Mouse (Mus musculus): ENCODE results near the gene Per2.

Gene Per2

DNA sequence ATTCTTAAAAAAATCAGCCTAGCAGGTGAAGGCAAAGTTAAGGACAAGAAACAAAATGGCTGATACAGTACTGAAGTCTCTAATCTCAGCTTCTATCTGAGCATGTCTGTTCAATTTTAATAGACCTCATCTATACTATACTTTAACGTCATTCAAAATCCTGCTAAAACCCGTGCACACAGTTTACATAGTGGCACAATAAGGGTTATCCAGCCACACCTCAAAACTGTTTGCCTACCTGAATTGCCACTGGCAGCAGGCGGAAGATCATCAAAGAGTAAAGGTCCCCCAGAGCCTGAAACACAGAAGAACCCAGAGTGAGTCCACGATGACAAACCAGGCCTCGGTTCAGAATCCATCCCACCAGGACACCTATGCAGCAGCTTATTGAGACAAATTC, 68.8 kb downstream of the Per2 start:
- DNase-seq (ENCODE audit: low read depth, low spot score) = no peak

- no peak for DNase-seq (ENCODE audit: low read depth, low spot score)
Observed at GRCm38 (mm10) chr1:91381091-91381471, 78.0 kb downstream of the Per2 start.

- DNase-seq (ENCODE audit: low read depth, low spot score) = peak; percentile 82
Observed at GRCm38 (mm10) chr1:91380453-91381090, 78.6 kb downstream of the Per2 start.

- DNase-seq (ENCODE audit: low read depth, low spot score) = no peak
Observed at GRCm38 (mm10) chr1:91373414-91373835, 85.7 kb downstream of the Per2 start.

- DNase-seq (ENCODE audit: low read depth, low spot score) = no peak
Observed at GRCm38 (mm10) chr1:91370055-91370454, 89.1 kb downstream of the Per2 start.

GRCm38 (mm10) chr1:91369408-91369807, 89.7 kb downstream of the Per2 start:
- no peak for DNase-seq (ENCODE audit: low read depth, low spot score)

DNA sequence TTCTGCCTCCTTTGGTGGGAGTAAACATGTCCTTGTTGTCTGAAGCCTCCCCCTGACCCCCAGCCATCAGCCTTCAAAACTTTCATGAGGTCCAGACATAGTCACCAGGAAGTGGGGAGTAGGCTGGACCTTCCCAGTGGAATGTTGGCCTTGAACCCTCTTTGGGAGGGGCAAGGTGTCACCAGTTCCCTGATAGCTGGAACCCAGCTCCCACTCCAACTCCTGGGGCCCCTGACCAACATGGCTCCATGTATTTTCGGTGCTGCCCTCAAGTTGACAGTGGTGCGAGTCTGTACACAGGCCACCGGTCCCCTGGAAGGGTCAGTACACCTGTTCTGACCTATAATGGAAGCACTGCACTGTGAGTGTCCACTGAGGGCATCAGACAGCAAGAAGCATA, 91.8 kb downstream of the Per2 start:
- DNase-seq (ENCODE audit: low read depth, low spot score) = no peak

DNA sequence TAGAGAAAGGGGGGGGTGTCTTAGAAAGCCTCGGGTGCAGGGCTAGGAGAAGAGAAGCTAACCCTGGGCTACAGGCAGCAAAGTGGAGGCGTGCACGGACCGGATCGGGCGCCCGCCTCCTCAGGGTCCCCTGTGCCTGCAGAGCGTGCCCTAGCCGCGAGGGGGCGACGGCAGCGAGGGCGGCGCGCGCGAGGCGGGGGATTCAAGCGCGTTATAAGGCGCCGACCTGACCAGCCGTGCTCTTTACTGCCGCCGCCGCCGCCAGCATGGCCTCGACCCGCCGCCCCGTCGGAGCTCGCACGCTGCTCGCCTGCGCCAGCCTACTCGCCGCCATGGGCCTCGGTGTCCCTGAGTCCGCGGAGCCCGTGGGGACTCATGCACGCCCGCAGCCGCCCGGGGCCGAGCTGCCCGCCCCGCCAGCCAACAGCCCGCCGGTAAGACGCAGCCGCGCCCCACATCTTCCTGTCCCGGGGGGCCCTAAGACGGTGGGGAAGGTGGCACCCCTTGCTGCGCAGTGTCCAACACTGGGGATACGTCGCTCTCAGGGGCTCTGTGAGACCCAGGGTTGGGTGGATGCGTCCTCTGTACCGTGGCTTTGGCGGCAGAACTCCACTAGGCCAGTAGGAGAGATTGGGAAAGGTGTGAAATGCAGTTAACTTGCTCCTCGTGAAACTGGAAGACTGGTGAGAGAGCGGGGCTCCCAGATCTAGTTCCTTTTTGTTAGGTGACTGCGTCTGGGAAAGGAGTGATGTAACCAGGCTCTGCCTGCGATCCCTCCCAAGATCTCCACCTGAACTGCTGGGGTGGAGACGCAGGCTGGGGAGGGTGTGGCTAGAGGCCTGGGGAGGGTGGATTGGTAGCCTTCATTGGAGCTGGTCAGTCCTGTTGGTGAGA, 92.7 kb downstream of the Per2 start, which contains the start of gene Erfe:
Gene Erfe (plus strand): TSS at position 216 of the 894 bp plus-strand sequence.
- peak; percentile 43 for DNase-seq (ENCODE audit: low read depth, low spot score)

Measured in forelimb bud, embryonic 11.5 days (tissue).